Mouse (Mus musculus): Measurements from ENCODE around the gene Tnr. TPM values are rescaled to one million over a fixed set of nuclear protein-coding genes. Genes with fewer than 3 reads are reported as not detected.

The Tnr gene
- polyA plus RNA-seq, 1 experiment: not detected

GRCm38 (mm10) chr1:159545470-159546145, 22.0 kb downstream of the Tnr start:
- TF ChIP-seq POLR2A (IDR thresholded peaks at IDR 0.05; ENCODE audit: borderline replicate concordance, control insufficient read depth, low read depth, low read length) (no peak), CTCF (IDR thresholded peaks at IDR 0.05; ENCODE audit: control insufficient read depth, insufficient read depth, low read length) (no peak)
- 65% methylated on average over 9 of the region's 9 CpGs for WGBS
- Histone ChIP-seq H3K4me3 (replicated peaks; ENCODE audit: control insufficient read depth, low read depth, low read length) (no peak overlapping the region), H3K27ac (ENCODE audit: control insufficient read depth, insufficient read depth, low read depth, low read length, poor library complexity) (no peak overlapping the region), H3K4me1 (ENCODE audit: control insufficient read depth, insufficient read depth, low read length) (no peaks in the 10 kb centered on the region; the same call in 1 of the 2 replicates)

- WGBS: 64% methylated on average over 10 of the region's 10 CpGs
- no peaks in the 10 kb centered on the region for H3K4me1 ChIP-seq (ENCODE audit: control insufficient read depth, insufficient read depth, low read length)
- no peak for TF ChIP-seq POLR2A (IDR thresholded peaks at IDR 0.05; ENCODE audit: borderline replicate concordance, control insufficient read depth, low read depth, low read length)
- TF ChIP-seq CTCF (IDR thresholded peaks at IDR 0.05; ENCODE audit: control insufficient read depth, insufficient read depth, low read length): no peak
- no peak overlapping the region for H3K27ac ChIP-seq (ENCODE audit: control insufficient read depth, insufficient read depth, low read depth, low read length, poor library complexity)
- no peak overlapping the region for H3K4me3 ChIP-seq (replicated peaks; ENCODE audit: control insufficient read depth, low read depth, low read length)
Measured at GRCm38 (mm10) chr1:159551036-159551435, 27.5 kb downstream of the Tnr start.

- Histone ChIP-seq H3K4me1 (ENCODE audit: control insufficient read depth, insufficient read depth, low read length) (no peaks in the 10 kb centered on the region), H3K27ac (ENCODE audit: control insufficient read depth, insufficient read depth, low read depth, low read length, poor library complexity) (no peak overlapping the region), H3K4me3 (replicated peaks; ENCODE audit: control insufficient read depth, low read depth, low read length) (no peak overlapping the region)
- TF ChIP-seq POLR2A (IDR thresholded peaks at IDR 0.05; ENCODE audit: borderline replicate concordance, control insufficient read depth, low read depth, low read length): no peak
- TF ChIP-seq CTCF (IDR thresholded peaks at IDR 0.05; ENCODE audit: control insufficient read depth, insufficient read depth, low read length): no peak
- WGBS: 31% methylated on average over 17 of the region's 17 CpGs
Measured at GRCm38 (mm10) chr1:159551591-159552442, 28.2 kb downstream of the Tnr start.

GRCm38 (mm10) chr1:159561616-159562015, 38.0 kb downstream of the Tnr start:
- Histone ChIP-seq H3K4me3 (replicated peaks; ENCODE audit: control insufficient read depth, low read depth, low read length) (no peak overlapping the region), H3K4me1 (ENCODE audit: control insufficient read depth, insufficient read depth, low read length) (no peaks in the 10 kb centered on the region), H3K27ac (ENCODE audit: control insufficient read depth, insufficient read depth, low read depth, low read length, poor library complexity) (no peak overlapping the region)
- TF ChIP-seq CTCF (IDR thresholded peaks at IDR 0.05; ENCODE audit: control insufficient read depth, insufficient read depth, low read length): no peak
- no peak for TF ChIP-seq POLR2A (IDR thresholded peaks at IDR 0.05; ENCODE audit: borderline replicate concordance, control insufficient read depth, low read depth, low read length)
- WGBS: 55% methylated on average over 3 of the region's 3 CpGs

- H3K4me1 ChIP-seq (ENCODE audit: control insufficient read depth, insufficient read depth, low read length): no peaks in the 10 kb centered on the region; the same call in 1 of the 2 replicates
- no peak overlapping the region for H3K4me3 ChIP-seq (replicated peaks; ENCODE audit: control insufficient read depth, low read depth, low read length)
- TF ChIP-seq CTCF (IDR thresholded peaks at IDR 0.05; ENCODE audit: control insufficient read depth, insufficient read depth, low read length): no peak
- TF ChIP-seq POLR2A (IDR thresholded peaks at IDR 0.05; ENCODE audit: borderline replicate concordance, control insufficient read depth, low read depth, low read length): no peak
- no peak overlapping the region for H3K27ac ChIP-seq (ENCODE audit: control insufficient read depth, insufficient read depth, low read depth, low read length, poor library complexity)
- WGBS: 83% methylated on average over 1 of the region's 1 CpGs
Measured at GRCm38 (mm10) chr1:159565129-159565528, 41.6 kb downstream of the Tnr start.

GRCm38 (mm10) chr1:159566046-159566445, 42.5 kb downstream of the Tnr start:
- 76% methylated on average over 6 of the region's 6 CpGs for WGBS
- TF ChIP-seq POLR2A (IDR thresholded peaks at IDR 0.05; ENCODE audit: borderline replicate concordance, control insufficient read depth, low read depth, low read length): no peak
- no peak for TF ChIP-seq CTCF (IDR thresholded peaks at IDR 0.05; ENCODE audit: control insufficient read depth, insufficient read depth, low read length)
- no peaks in the 10 kb centered on the region; the same call in 1 of the 2 replicates for H3K4me1 ChIP-seq (ENCODE audit: control insufficient read depth, insufficient read depth, low read length)
- no peak overlapping the region for H3K27ac ChIP-seq (ENCODE audit: control insufficient read depth, insufficient read depth, low read depth, low read length, poor library complexity)
- no peak overlapping the region for H3K4me3 ChIP-seq (replicated peaks; ENCODE audit: control insufficient read depth, low read depth, low read length)

GRCm38 (mm10) chr1:159567171-159567570, 43.6 kb downstream of the Tnr start:
- TF ChIP-seq CTCF (IDR thresholded peaks at IDR 0.05; ENCODE audit: control insufficient read depth, insufficient read depth, low read length) (no peak), POLR2A (IDR thresholded peaks at IDR 0.05; ENCODE audit: borderline replicate concordance, control insufficient read depth, low read depth, low read length) (no peak)
- H3K4me1 ChIP-seq (ENCODE audit: control insufficient read depth, insufficient read depth, low read length): no peaks in the 10 kb centered on the region; the same call in 1 of the 2 replicates
- no peak overlapping the region for H3K27ac ChIP-seq (ENCODE audit: control insufficient read depth, insufficient read depth, low read depth, low read length, poor library complexity)
- WGBS: 66% methylated on average over 7 of the region's 7 CpGs
- H3K4me3 ChIP-seq (replicated peaks; ENCODE audit: control insufficient read depth, low read depth, low read length): no peak overlapping the region

GRCm38 (mm10) chr1:159570270-159570669, 46.7 kb downstream of the Tnr start:
- TF ChIP-seq CTCF (IDR thresholded peaks at IDR 0.05; ENCODE audit: control insufficient read depth, insufficient read depth, low read length): no peak
- TF ChIP-seq POLR2A (IDR thresholded peaks at IDR 0.05; ENCODE audit: borderline replicate concordance, control insufficient read depth, low read depth, low read length): no peak
- Histone ChIP-seq H3K4me3 (replicated peaks; ENCODE audit: control insufficient read depth, low read depth, low read length) (no peak overlapping the region), H3K27ac (ENCODE audit: control insufficient read depth, insufficient read depth, low read depth, low read length, poor library complexity) (no peak overlapping the region), H3K4me1 (ENCODE audit: control insufficient read depth, insufficient read depth, low read length) (no peaks in the 10 kb centered on the region; the same call in 1 of the 2 replicates)
- WGBS: 36% methylated on average over 8 of the region's 8 CpGs
